In genomic region chr12:76196709-76197054, GRCm38 (mm10) we compare ENCODE assay signal across 7 mouse cellular contexts. TPM values are rescaled to one million over a fixed set of nuclear protein-coding genes. Genes with fewer than 3 reads are reported as not detected.
DNase-seq lines count a peak whose midpoint lies in the region; ATAC-seq lines count a peak whose summit lies in the region.

No protein-coding gene starts in this region.

- peak overlapping the region; percentile 24; the same call in 1 of the 2 replicates for H3K4me3 ChIP-seq in embryonic facial prominence, embryonic 11.5 days (ENCODE audit: low read depth, low read length)
- H3K4me3 ChIP-seq in limb, embryonic 10.5 days, result peak overlapping the region; percentile 48
- H3K4me3 ChIP-seq in midbrain, embryonic 13.5 days (replicated peaks), result peak overlapping the region; percentile 41

- H3K9ac ChIP-seq in embryonic facial prominence, embryonic 11.5 days (replicated peaks; ENCODE audit: low read length), result peak overlapping the region; percentile 55
- peak overlapping the region; percentile 66 for H3K9ac ChIP-seq in midbrain, embryonic 13.5 days (replicated peaks)

- no peaks in the 10 kb centered on the region for H3K36me3 ChIP-seq in embryonic facial prominence, embryonic 11.5 days (replicated peaks; ENCODE audit: control insufficient read depth, insufficient read depth, low read depth, low read length)
- no peaks in the 10 kb centered on the region for H3K36me3 ChIP-seq in limb, embryonic 10.5 days
- H3K36me3 ChIP-seq in midbrain, embryonic 13.5 days, result no peaks in the 10 kb centered on the region

- no peaks in the 10 kb centered on the region for H3K27me3 ChIP-seq in embryonic facial prominence, embryonic 11.5 days (ENCODE audit: control insufficient read depth, insufficient read depth, low read length)
- peaks cover 18% of the 10 kb centered on the region; the same call in 1 of the 2 replicates for H3K27me3 ChIP-seq in limb, embryonic 10.5 days (ENCODE audit: low read depth, poor library complexity, severe bottlenecking)
- H3K27me3 ChIP-seq in midbrain, embryonic 13.5 days, result peaks cover 10% of the 10 kb centered on the region

- no peaks in the 10 kb centered on the region for H3K4me1 ChIP-seq in embryonic facial prominence, embryonic 11.5 days (ENCODE audit: control insufficient read depth, insufficient read depth, low read length)
- peaks cover 21% of the 10 kb centered on the region for H3K4me1 ChIP-seq in limb, embryonic 10.5 days
- peaks cover 15% of the 10 kb centered on the region for H3K4me1 ChIP-seq in midbrain, embryonic 13.5 days (replicated peaks)

- H3K27ac ChIP-seq in embryonic facial prominence, embryonic 11.5 days (replicated peaks; ENCODE audit: low read depth, low read length), result no peak overlapping the region
- H3K27ac ChIP-seq in limb, embryonic 10.5 days, result no peak overlapping the region
- no peak overlapping the region for H3K27ac ChIP-seq in midbrain, embryonic 13.5 days

- H3K4me2 ChIP-seq in embryonic facial prominence, embryonic 11.5 days (ENCODE audit: low read depth, low read length), result peak overlapping the region; percentile 62
- peak overlapping the region; percentile 87 for H3K4me2 ChIP-seq in midbrain, embryonic 13.5 days (replicated peaks)

- WGBS in embryonic facial prominence, embryonic 11.5 days, result 7% methylated on average over 6 of the region's 6 CpGs
- 10% methylated on average over 6 of the region's 6 CpGs for WGBS in limb, embryonic 10.5 days
- WGBS in midbrain, embryonic 13.5 days, result 6% methylated on average over 6 of the region's 6 CpGs

- peak; percentile 41 for DNase-seq in adrenal gland, postnatal 25 days
- peak; percentile 90 for DNase-seq in embryonic facial prominence, embryonic 11.5 days (ENCODE audit: low spot score)
- peak; percentile 62 to 90 for DNase-seq in heart, adult 18-20 months
- DNase-seq in kidney, adult 18-20 months, result peak; percentile 82
- peak; percentile 81 for DNase-seq in limb, embryonic 10.5 days (ENCODE audit: low spot score)
- peak; percentile 58 for DNase-seq in spleen, adult 12 weeks (ENCODE audit: low spot score)

- H3K9me3 ChIP-seq in embryonic facial prominence, embryonic 11.5 days (replicated peaks; ENCODE audit: control insufficient read depth, low read length), result no peaks in the 10 kb centered on the region
- no peaks in the 10 kb centered on the region for H3K9me3 ChIP-seq in limb, embryonic 10.5 days (replicated peaks)
- H3K9me3 ChIP-seq in midbrain, embryonic 13.5 days, result no peaks in the 10 kb centered on the region

- ATAC-seq in embryonic facial prominence, embryonic 11.5 days (replicated peaks; ENCODE audit: insufficient number of reproducible peaks, low FRiP score, low TSS enrichment, low read depth), result peak; percentile 72
- ATAC-seq in midbrain, embryonic 13.5 days, result peak; percentile 71

RNA-seq across cellular contexts. Expression of gene Esr2, which starts 19.6 kb away (rescaled TPM):
- not detected in 2 replicates for total RNA-seq in adrenal gland, postnatal 25 days (2021)
- 0.47 and 0.62 TPM in 2 replicates for polyA plus RNA-seq in embryonic facial prominence, embryonic 11.5 days (2014; fragmentation: Nextera tagmentation; extraction: Ambion mirVana)
- total RNA-seq in heart, adult 18-20 months (2021), result not detected
- 0.14 and 0.18 TPM in 2 replicates for polyA plus RNA-seq in limb, embryonic 10.5 days (2016; fragmentation: Nextera tagmentation; extraction: Ambion mirVana)
- polyA plus RNA-seq in midbrain, embryonic 13.5 days (2015; fragmentation: Nextera tagmentation; extraction: Ambion mirVana), result 0.12 and 0.14 TPM in 2 replicates

RNA-seq across cellular contexts. Expression of gene Tex21, which starts 49.9 kb away (rescaled TPM):
- not detected in 2 replicates for total RNA-seq in adrenal gland, postnatal 25 days (2021)
- polyA plus RNA-seq in embryonic facial prominence, embryonic 11.5 days (2014; fragmentation: Nextera tagmentation; extraction: Ambion mirVana), result not detected in 2 replicates
- total RNA-seq in heart, adult 18-20 months (2021), result not detected
- not detected in 2 replicates for polyA plus RNA-seq in limb, embryonic 10.5 days (2016; fragmentation: Nextera tagmentation; extraction: Ambion mirVana)
- not detected in 2 replicates for polyA plus RNA-seq in midbrain, embryonic 13.5 days (2015; fragmentation: Nextera tagmentation; extraction: Ambion mirVana)

RNA-seq across cellular contexts. Expression of gene Mthfd1, which starts 58.4 kb away (rescaled TPM):
- total RNA-seq in adrenal gland, postnatal 25 days (2021), result 54.7 and 64.6 TPM in 2 replicates
- 85.5 and 85.8 TPM in 2 replicates for polyA plus RNA-seq in embryonic facial prominence, embryonic 11.5 days (2014; fragmentation: Nextera tagmentation; extraction: Ambion mirVana)
- total RNA-seq in heart, adult 18-20 months (2021), result 10 to 100 TPM; 25.6 to 27.9 TPM
- polyA plus RNA-seq in limb, embryonic 10.5 days (2016; fragmentation: Nextera tagmentation; extraction: Ambion mirVana), result 100 and 121 TPM in 2 replicates
- polyA plus RNA-seq in midbrain, embryonic 13.5 days (2015; fragmentation: Nextera tagmentation; extraction: Ambion mirVana), result 33.5 and 33.9 TPM in 2 replicates
